Mouse (Mus musculus) megakaryocyte, adult 5-6 weeks (primary cell): Measurements from ENCODE around the gene Zcchc8. TPM values are rescaled to one million over a fixed set of nuclear protein-coding genes. Genes with fewer than 3 reads are reported as not detected.

Experiments
- ATAC-seq: 2 replicates; pipeline ENCODE4 v1.8.0; 2016; ENCODE audit warnings: mild to moderate bottlenecking, inconsistent platforms; ENCODE audit not compliant: poor library complexity, severe bottlenecking
- total RNA-seq, 2 experiments: library from RNA; stranded (forward) in 1 of 2; stranded (reverse) in 1 of 2; fragments of 153-499, 151-499 nt in 1 of 2; fragments of 221-1000, 200-1000 nt in 1 of 2; gene quantifications; 2 replicates each; pipeline versions ENCODE4 v1.2.3 to v1.2.4; 2015 to 2017

Gene Zcchc8
- total RNA-seq, 2 experiments from 2014 or later = 43.9 to 122 TPM

DNA sequence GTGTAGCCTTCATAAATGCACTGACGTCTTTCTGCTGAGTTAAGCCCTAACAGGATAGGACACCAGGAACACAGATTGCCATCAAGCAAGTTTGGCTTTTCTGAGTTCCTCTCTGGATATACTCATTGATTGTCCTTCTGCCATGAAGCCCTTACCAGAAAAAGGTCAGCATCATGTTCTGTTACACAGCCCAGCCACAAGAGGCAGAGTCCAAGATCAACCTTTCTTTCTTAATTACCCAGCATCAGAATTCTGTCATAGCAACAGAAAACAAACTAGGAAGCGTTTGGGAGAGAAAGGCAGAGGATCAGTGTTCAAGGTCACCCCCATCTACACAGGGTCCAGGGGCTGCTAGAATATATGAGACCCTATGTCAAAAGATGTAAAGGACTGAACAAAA is 70.1 kb downstream of the Zcchc8 start:
- no peak for ATAC-seq

Other genes with a start within 250 kb of the Zcchc8 start
- not detected in 2 replicates for gene Lrrc43, start 231.8 kb downstream of the Zcchc8 start, total RNA-seq (2015)
- not detected in 2 replicates for gene Lrrc43, start 231.8 kb downstream of the Zcchc8 start, total RNA-seq (2017)
- not detected in 2 replicates for gene Il31, start 231.6 kb downstream of the Zcchc8 start, total RNA-seq (2015)
- not detected in 2 replicates for gene Il31, start 231.6 kb downstream of the Zcchc8 start, total RNA-seq (2017)
- not detected in 2 replicates for gene B3gnt4, start 210.6 kb downstream of the Zcchc8 start, total RNA-seq (2015)
- gene B3gnt4, start 210.6 kb downstream of the Zcchc8 start, total RNA-seq (2017) = not detected in 2 replicates
- gene Diablo, start 196.9 kb downstream of the Zcchc8 start, total RNA-seq (2015) = 18.1 and 19.6 TPM in 2 replicates
- 28.3 and 31.8 TPM in 2 replicates for gene Diablo, start 196.9 kb downstream of the Zcchc8 start, total RNA-seq (2017)
- 0.09 TPM in 1 of 2 replicates, not detected in the other for gene Gm49027, start 195.6 kb downstream of the Zcchc8 start, total RNA-seq (2015)
- not detected in 2 replicates for gene Gm49027, start 195.6 kb downstream of the Zcchc8 start, total RNA-seq (2017)
- gene Vps33a, start 148.1 kb downstream of the Zcchc8 start, total RNA-seq (2015) = 22.7 and 23.3 TPM in 2 replicates
- 29.5 and 35.5 TPM in 2 replicates for gene Vps33a, start 148.1 kb downstream of the Zcchc8 start, total RNA-seq (2017)
- gene Clip1, start 36.5 kb downstream of the Zcchc8 start, total RNA-seq (2015) = 45.5 and 46.9 TPM in 2 replicates
- 96.0 and 126 TPM in 2 replicates for gene Clip1, start 36.5 kb downstream of the Zcchc8 start, total RNA-seq (2017)
- gene Rsrc2, start 28.3 kb upstream of the Zcchc8 start, total RNA-seq (2015) = 109 and 132 TPM in 2 replicates
- 193 and 248 TPM in 2 replicates for gene Rsrc2, start 28.3 kb upstream of the Zcchc8 start, total RNA-seq (2017)
- 31.9 and 34.2 TPM in 2 replicates for gene Kntc1, start 28.6 kb upstream of the Zcchc8 start, total RNA-seq (2015)
- gene Kntc1, start 28.6 kb upstream of the Zcchc8 start, total RNA-seq (2017) = 36.1 and 41.8 TPM in 2 replicates
- gene Hcar2, start 144.4 kb upstream of the Zcchc8 start, total RNA-seq (2015) = 10.8 and 20.9 TPM in 2 replicates
- gene Hcar2, start 144.4 kb upstream of the Zcchc8 start, total RNA-seq (2017) = 6.7 and 8.1 TPM in 2 replicates
- not detected in 2 replicates for gene Hcar1, start 158.9 kb upstream of the Zcchc8 start, total RNA-seq (2015)
- 0.04 TPM in 1 of 2 replicates, not detected in the other for gene Hcar1, start 158.9 kb upstream of the Zcchc8 start, total RNA-seq (2017)
- gene Denr, start 186.1 kb upstream of the Zcchc8 start, total RNA-seq (2015) = 44.6 and 55.2 TPM in 2 replicates
- 32.4 and 34.3 TPM in 2 replicates for gene Denr, start 186.1 kb upstream of the Zcchc8 start, total RNA-seq (2017)
- not detected in 2 replicates for gene Gm43518, start 206.3 kb upstream of the Zcchc8 start, total RNA-seq (2015)
- gene Gm43518, start 206.3 kb upstream of the Zcchc8 start, total RNA-seq (2017) = 0.73 TPM in 1 of 2 replicates, not detected in the other
- 1.1 and 1.5 TPM in 2 replicates for gene Ccdc62, start 209.6 kb upstream of the Zcchc8 start, total RNA-seq (2015)
- 0.16 and 0.62 TPM in 2 replicates for gene Ccdc62, start 209.6 kb upstream of the Zcchc8 start, total RNA-seq (2017)